10 mouse cellular contexts compared by ENCODE assay signal in the genomic region with DNA sequence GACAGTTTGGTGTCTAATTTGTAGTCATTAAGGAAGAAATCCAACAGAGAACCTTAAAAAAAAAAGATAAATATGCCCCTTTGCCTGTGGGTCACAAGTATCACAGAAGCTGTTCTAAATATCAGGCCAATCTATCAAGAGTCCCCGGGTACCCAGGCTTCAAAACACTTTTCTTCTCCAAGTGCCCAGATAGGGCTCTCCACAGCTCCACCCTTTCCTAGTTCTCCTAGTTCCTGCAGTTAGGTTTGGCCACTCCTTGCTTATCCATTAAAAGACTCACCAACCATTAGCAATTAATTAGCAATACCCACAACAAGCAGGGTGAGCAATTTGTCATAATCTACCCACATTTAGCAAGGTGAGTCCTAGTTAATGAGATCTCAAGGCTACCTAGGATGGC. TPM values are rescaled to one million over a fixed set of nuclear protein-coding genes. Genes with fewer than 3 reads are reported as not detected.
DNase-seq lines count a peak whose midpoint lies in the region; ATAC-seq and TF ChIP-seq lines count a peak whose summit lies in the region.
"Had no signal": no experiment of that assay in that cellular context is flagged by ENCODE, and none has a peak within 500 bp of the region (broad histone marks: within the 10 kb centered on the region; RNA-seq: fewer than 3 reads in every experiment).

No protein-coding gene starts in this region.

- H3K4me3 ChIP-seq in intestine, embryonic 14.5 days (ENCODE audit: low read depth, low read length) = no peak overlapping the region
- H3K4me3 ChIP-seq in intestine, postnatal 0 days (ENCODE audit: low read depth, low read length) = no peak overlapping the region
- peak overlapping the region; percentile 97; the same call in 1 of the 2 replicates for H3K4me3 ChIP-seq in embryonic facial prominence, embryonic 13.5 days
- H3K4me3 ChIP-seq in hindbrain, embryonic 15.5 days = peak overlapping the region; percentile 85
- H3K4me3 ChIP-seq in midbrain, embryonic 12.5 days = peak overlapping the region; percentile 88; the same call in 1 of the 2 replicates

- ATAC-seq in intestine, embryonic 14.5 days (replicated peaks; ENCODE audit: low FRiP score, low TSS enrichment, low read depth) = no peak
- no peak for ATAC-seq in intestine, postnatal 0 days
- no peak for ATAC-seq in embryonic facial prominence, embryonic 13.5 days (ENCODE audit: insufficient number of reproducible peaks, insufficient read depth, low FRiP score, low TSS enrichment, low read depth)
- ATAC-seq in hindbrain, embryonic 15.5 days (ENCODE audit: low FRiP score, low read depth) = no peak
- ATAC-seq in midbrain, embryonic 12.5 days (ENCODE audit: low FRiP score, low read depth) = no peak
- ATAC-seq in erythroid progenitor cell, adult 5-6 weeks (replicated peaks; ENCODE audit: low FRiP score, poor library complexity, severe bottlenecking) = no peak

- DNase-seq in intestine, embryonic 14.5 days (ENCODE audit: low spot score) = no peak
- DNase-seq in thymus, postnatal 4 days = no peak
- no peak for DNase-seq in left cerebral cortex, postnatal 25 days (ENCODE audit: low spot score in 2 of 2)

- H3K9ac ChIP-seq in intestine, embryonic 14.5 days (ENCODE audit: low read length) = no peak overlapping the region
- H3K9ac ChIP-seq in intestine, postnatal 0 days (ENCODE audit: low read depth, low read length) = no peak overlapping the region
- H3K9ac ChIP-seq in embryonic facial prominence, embryonic 13.5 days = no peak overlapping the region; the same call in 1 of the 2 replicates
- H3K9ac ChIP-seq in hindbrain, embryonic 15.5 days = 0 out of 2 replicates have a peak overlapping the region, but pooled peaks have one; percentile 22
- no peak overlapping the region for H3K9ac ChIP-seq in midbrain, embryonic 12.5 days (replicated peaks)

- no peaks in the 10 kb centered on the region for H3K9me3 ChIP-seq in intestine, embryonic 14.5 days (ENCODE audit: control insufficient read depth, low read length)
- H3K9me3 ChIP-seq in intestine, postnatal 0 days (ENCODE audit: control insufficient read depth) = no peaks in the 10 kb centered on the region
- H3K9me3 ChIP-seq in embryonic facial prominence, embryonic 13.5 days = no peaks in the 10 kb centered on the region
- no peaks in the 10 kb centered on the region for H3K9me3 ChIP-seq in hindbrain, embryonic 15.5 days
- no peaks in the 10 kb centered on the region for H3K9me3 ChIP-seq in midbrain, embryonic 12.5 days

- no peak overlapping the region for H3K27ac ChIP-seq in intestine, embryonic 14.5 days (ENCODE audit: low read depth)
- no peak overlapping the region for H3K27ac ChIP-seq in intestine, postnatal 0 days (ENCODE audit: low read depth, low read length)
- H3K27ac ChIP-seq in embryonic facial prominence, embryonic 13.5 days = no peak overlapping the region
- H3K27ac ChIP-seq in hindbrain, embryonic 15.5 days (replicated peaks) = no peak overlapping the region
- H3K27ac ChIP-seq in midbrain, embryonic 12.5 days (replicated peaks) = no peak overlapping the region

- peak overlapping the region; percentile 93; the same call in 1 of the 2 replicates for H3K4me2 ChIP-seq in intestine, embryonic 14.5 days (ENCODE audit: low read length)
- H3K4me2 ChIP-seq in intestine, postnatal 0 days (replicated peaks; ENCODE audit: low read depth) = no peak overlapping the region
- H3K4me2 ChIP-seq in embryonic facial prominence, embryonic 13.5 days = peak overlapping the region; percentile 81
- peak overlapping the region; percentile 68 for H3K4me2 ChIP-seq in hindbrain, embryonic 15.5 days
- H3K4me2 ChIP-seq in midbrain, embryonic 12.5 days (replicated peaks) = peak overlapping the region; percentile 80

- TF ChIP-seq CTCF in intestine, postnatal 0 days (IDR thresholded peaks at IDR 0.05; ENCODE audit: low read depth) = no peak

- intact Hi-C loops in left cerebral cortex, postnatal 25 days (cut with DNase I) = loop anchor here (5.0 kb wide), 2 partner anchors 180 to 300 kb away; a partner anchor contains a TSS

- H3K4me1 ChIP-seq in intestine, embryonic 14.5 days (replicated peaks; ENCODE audit: control insufficient read depth, insufficient read depth, low read length) = peaks cover 5% of the 10 kb centered on the region; the same call in 1 of the 2 replicates
- no peaks in the 10 kb centered on the region for H3K4me1 ChIP-seq in intestine, postnatal 0 days (replicated peaks; ENCODE audit: control insufficient read depth, insufficient read depth, low read length)
- H3K4me1 ChIP-seq in embryonic facial prominence, embryonic 13.5 days = peaks cover 9% of the 10 kb centered on the region
- peaks cover 17% of the 10 kb centered on the region for H3K4me1 ChIP-seq in hindbrain, embryonic 15.5 days (replicated peaks)
- peaks cover 9% of the 10 kb centered on the region for H3K4me1 ChIP-seq in midbrain, embryonic 12.5 days

- H3K27me3 ChIP-seq in intestine, embryonic 14.5 days (replicated peaks; ENCODE audit: control insufficient read depth, insufficient read depth, low read length) = no peaks in the 10 kb centered on the region
- H3K27me3 ChIP-seq in intestine, postnatal 0 days (replicated peaks; ENCODE audit: control insufficient read depth, insufficient read depth, low read length) = no peaks in the 10 kb centered on the region
- no peaks in the 10 kb centered on the region; the same call in 1 of the 2 replicates for H3K27me3 ChIP-seq in embryonic facial prominence, embryonic 13.5 days
- H3K27me3 ChIP-seq in hindbrain, embryonic 15.5 days = no peaks in the 10 kb centered on the region
- H3K27me3 ChIP-seq in midbrain, embryonic 12.5 days = no peaks in the 10 kb centered on the region

- no peaks in the 10 kb centered on the region for H3K36me3 ChIP-seq in intestine, embryonic 14.5 days (ENCODE audit: control insufficient read depth, insufficient read depth, low read length)
- H3K36me3 ChIP-seq in intestine, postnatal 0 days (ENCODE audit: control insufficient read depth, insufficient read depth) = no peaks in the 10 kb centered on the region
- no peaks in the 10 kb centered on the region for H3K36me3 ChIP-seq in embryonic facial prominence, embryonic 13.5 days
- H3K36me3 ChIP-seq in hindbrain, embryonic 15.5 days = no peaks in the 10 kb centered on the region
- H3K36me3 ChIP-seq in midbrain, embryonic 12.5 days = no peaks in the 10 kb centered on the region

- WGBS in intestine, embryonic 14.5 days = 67% methylated on average over 1 of the region's 1 CpGs
- 55% methylated on average over 1 of the region's 1 CpGs for WGBS in intestine, postnatal 0 days
- WGBS in embryonic facial prominence, embryonic 13.5 days = 71% methylated on average over 1 of the region's 1 CpGs
- 83% methylated on average over 1 of the region's 1 CpGs for WGBS in hindbrain, embryonic 15.5 days
- 74% methylated on average over 1 of the region's 1 CpGs for WGBS in midbrain, embryonic 12.5 days

RNA-seq across cellular contexts. Expression of a gene that starts 1.3 kb away (rescaled TPM):
- 36.2 and 40.8 TPM in 2 replicates for polyA plus RNA-seq in intestine, embryonic 14.5 days (2014; fragmentation: Nextera tagmentation; extraction: Ambion mirVana)
- polyA plus RNA-seq in intestine, postnatal 0 days (2015; fragmentation: Nextera tagmentation; extraction: Ambion mirVana) = 24.4 TPM in 2 replicates
- 27.9 and 29.6 TPM in 2 replicates for polyA plus RNA-seq in embryonic facial prominence, embryonic 13.5 days (2015; fragmentation: Nextera tagmentation; extraction: Ambion mirVana)
- polyA plus RNA-seq in hindbrain, embryonic 15.5 days (2015; fragmentation: Nextera tagmentation; extraction: Ambion mirVana) = 40.3 and 43.5 TPM in 2 replicates
- polyA plus RNA-seq in midbrain, embryonic 12.5 days (2016; fragmentation: Nextera tagmentation; extraction: Ambion mirVana) = 37.1 and 38.4 TPM in 2 replicates
- 10 to 100 TPM; 54.3 to 57.0 TPM for total RNA-seq in left cerebral cortex, postnatal 25 days (2021)
- 16.6 and 25.2 TPM in 2 replicates for total RNA-seq in erythroid progenitor cell, adult 5-6 weeks (2015; ENCODE audit: low replicate concordance)
- 18.1 and 35.9 TPM in 2 replicates for total RNA-seq in erythroid progenitor cell, adult 5-6 weeks (2017; ENCODE audit: low replicate concordance)

RNA-seq across cellular contexts. Expression of a gene that starts 36.9 kb away (rescaled TPM):
- 0.55 TPM in 2 replicates for polyA plus RNA-seq in intestine, embryonic 14.5 days (2014; fragmentation: Nextera tagmentation; extraction: Ambion mirVana)
- 0.16 TPM in 1 of 2 replicates, not detected in the other for polyA plus RNA-seq in intestine, postnatal 0 days (2015; fragmentation: Nextera tagmentation; extraction: Ambion mirVana)
- 1.0 and 1.1 TPM in 2 replicates for polyA plus RNA-seq in embryonic facial prominence, embryonic 13.5 days (2015; fragmentation: Nextera tagmentation; extraction: Ambion mirVana)
- polyA plus RNA-seq in hindbrain, embryonic 15.5 days (2015; fragmentation: Nextera tagmentation; extraction: Ambion mirVana) = 0.26 and 0.60 TPM in 2 replicates
- polyA plus RNA-seq in midbrain, embryonic 12.5 days (2016; fragmentation: Nextera tagmentation; extraction: Ambion mirVana) = not detected in 2 replicates
- not detected for total RNA-seq in left cerebral cortex, postnatal 25 days (2021)
- total RNA-seq in erythroid progenitor cell, adult 5-6 weeks (2015; ENCODE audit: low replicate concordance) = 26.8 and 31.7 TPM in 2 replicates
- total RNA-seq in erythroid progenitor cell, adult 5-6 weeks (2017; ENCODE audit: low replicate concordance) = 10.7 and 24.7 TPM in 2 replicates
- total RNA-seq: ES-E14; left cerebral cortex, postnatal 14 days had no signal

Comparison
In these comparisons a context has a peak if more than half of its experiments do, and no peak if none do; other contexts are left out.
1. H3K4me3 ChIP-seq: peak in embryonic facial prominence, embryonic 13.5 days (single experiment), hindbrain, embryonic 15.5 days (single experiment) and midbrain, embryonic 12.5 days (single experiment); none in intestine, embryonic 14.5 days (single experiment) and intestine, postnatal 0 days (single experiment).